Mouse (Mus musculus) stomach, embryonic 14.5 days (tissue): Measurements from ENCODE around the gene Rhov. TPM values are rescaled to one million over a fixed set of nuclear protein-coding genes. Genes with fewer than 3 reads are reported as not detected.

ENCODE experiments used
- ATAC-seq: fragments of 200-750 bp; cut with Nextera tagmentation; 2 replicates; pipeline ENCODE4 v1.8.0; 2017; ENCODE audit warnings: low read depth, moderate TSS enrichment; ENCODE audit not compliant: insufficient number of reproducible peaks, insufficient read depth, low FRiP score
- H3K27ac ChIP-seq: fragments of 300-500 bp; sonication (generic); 2 replicates; pipeline ENCODE4 v1.5.1; 2014; ENCODE audit warnings: mild to moderate bottlenecking, low read length, moderate library complexity, mixed read lengths
- H3K27me3 ChIP-seq: fragments of 300-500 bp; sonication (generic); 2 replicates; pipeline ENCODE4 v1.6.1; 2014; ENCODE audit warnings: low read length, control low read depth, mixed read lengths; ENCODE audit not compliant: control insufficient read depth, insufficient read depth
- H3K36me3 ChIP-seq: fragments of 300-500 bp; sonication (generic); 2 replicates; pipeline ENCODE4 v1.6.1; 2014; ENCODE audit warnings: mild to moderate bottlenecking, control low read depth, low read length, moderate library complexity, mixed read lengths; ENCODE audit not compliant: control insufficient read depth, insufficient read depth
- H3K4me1 ChIP-seq: fragments of 300-500 bp; sonication (generic); 2 replicates; pipeline ENCODE4 v1.6.1; 2014; ENCODE audit warnings: low read length, control low read depth, mixed read lengths; ENCODE audit not compliant: control insufficient read depth, insufficient read depth
- H3K4me2 ChIP-seq: fragments of 300-500 bp; sonication (generic); replicated peaks from 2 replicates; pipeline ENCODE4 v1.6.1; 2014; ENCODE audit warnings: low read depth, low read length, control low read depth
- H3K4me3 ChIP-seq: fragments of 300-500 bp; sonication (generic); 2 replicates; pipeline ENCODE4 v1.5.1; 2014; ENCODE audit warnings: low read depth, low read length, control low read depth
- H3K9ac ChIP-seq: fragments of 300-500 bp; sonication (generic); replicated peaks from 2 replicates; pipeline ENCODE4 v1.6.1; 2014; ENCODE audit warnings: low read depth, mild to moderate bottlenecking, control low read depth, low read length, moderate library complexity, mixed read lengths
- H3K9me3 ChIP-seq: fragments of 300-500 bp; sonication (generic); 2 replicates; pipeline ENCODE4 v1.6.1; 2016; ENCODE audit warnings: low read depth, low read length, control low read depth; ENCODE audit not compliant: control insufficient read depth
- WGBS: fragments of 180-500 bp; shearing (Covaris S2); extraction: QIAGEN DNeasy Blood & Tissue Kit; methylation state at CpG from one replicate; pipeline ENCODE4 v1.1.7; 2014; 5-methylcytosine and 5-hydroxymethylcytosine counted together
- polyA plus RNA-seq: library from polyadenylated mRNA; unstranded; fragments of >200 nt; fragmentation: Nextera tagmentation; extraction: Ambion mirVana; gene quantifications from 2 replicates; pipeline ENCODE4 v1.2.1, GENCODE M21; 2014

Gene Rhov
- polyA plus RNA-seq, 1 experiment from 2014 or later = 6.0 TPM

- H3K4me2 ChIP-seq = no peak overlapping the region
- no peaks in the 10 kb centered on the region for H3K27me3 ChIP-seq
Measured at GRCm38 (mm10) chr2:119294411-119294810, 23.3 kb upstream of the Rhov start.

GRCm38 (mm10) chr2:119293776-119294390, 22.8 kb upstream of the Rhov start:
- H3K4me3 ChIP-seq = no peak overlapping the region
- H3K27ac ChIP-seq = no peak overlapping the region
- H3K4me1 ChIP-seq = peaks cover 4% of the 10 kb centered on the region; the same call in 1 of the 2 replicates
- no peaks in the 10 kb centered on the region for H3K9me3 ChIP-seq
- H3K36me3 ChIP-seq = peaks cover 67% of the 10 kb centered on the region
- ATAC-seq = no peak
- H3K9ac ChIP-seq = no peak overlapping the region
- 93% methylated on average over 34 of the region's 34 CpGs for WGBS
- no peak overlapping the region for H3K4me2 ChIP-seq
- no peaks in the 10 kb centered on the region for H3K27me3 ChIP-seq

More at GRCm38 (mm10) chr2:119294411-119294810, 23.3 kb upstream of the Rhov start:
- no peak overlapping the region for H3K27ac ChIP-seq
- no peaks in the 10 kb centered on the region for H3K9me3 ChIP-seq
- H3K4me1 ChIP-seq = peaks cover 5% of the 10 kb centered on the region; the same call in 1 of the 2 replicates
- peaks cover 71% of the 10 kb centered on the region for H3K36me3 ChIP-seq
- no peak overlapping the region for H3K4me3 ChIP-seq
- WGBS = 91% methylated on average over 18 of the region's 18 CpGs
- no peak overlapping the region for H3K9ac ChIP-seq
- ATAC-seq = no peak

GRCm38 (mm10) chr2:119293311-119293710, 22.2 kb upstream of the Rhov start:
- H3K4me1 ChIP-seq = peaks cover 4% of the 10 kb centered on the region; the same call in 1 of the 2 replicates
- H3K27me3 ChIP-seq = no peaks in the 10 kb centered on the region
- no peaks in the 10 kb centered on the region for H3K9me3 ChIP-seq
- ATAC-seq = no peak
- H3K9ac ChIP-seq = no peak overlapping the region
- H3K4me3 ChIP-seq = no peak overlapping the region
- peaks cover 64% of the 10 kb centered on the region for H3K36me3 ChIP-seq
- no peak overlapping the region for H3K4me2 ChIP-seq
- no peak overlapping the region for H3K27ac ChIP-seq
- 96% methylated on average over 17 of the region's 17 CpGs for WGBS

GRCm38 (mm10) chr2:119292852-119293251, 21.8 kb upstream of the Rhov start:
- Histone ChIP-seq H3K27ac (no peak overlapping the region), H3K4me2 (no peak overlapping the region), H3K9me3 (no peaks in the 10 kb centered on the region), H3K4me1 (peaks cover 7% of the 10 kb centered on the region; the same call in 1 of the 2 replicates), H3K4me3 (no peak overlapping the region), H3K9ac (no peak overlapping the region), H3K27me3 (no peaks in the 10 kb centered on the region), H3K36me3 (peaks cover 63% of the 10 kb centered on the region)
- ATAC-seq = no peak
- WGBS = 91% methylated on average over 17 of the region's 17 CpGs

GRCm38 (mm10) chr2:119292281-119292680, 21.2 kb upstream of the Rhov start:
- Histone ChIP-seq H3K27ac (no peak overlapping the region), H3K27me3 (no peaks in the 10 kb centered on the region), H3K4me2 (no peak overlapping the region), H3K4me1 (peaks cover 9% of the 10 kb centered on the region; the same call in 1 of the 2 replicates), H3K4me3 (no peak overlapping the region), H3K36me3 (peaks cover 57% of the 10 kb centered on the region), H3K9ac (no peak overlapping the region), H3K9me3 (no peaks in the 10 kb centered on the region)
- WGBS = 91% methylated on average over 5 of the region's 5 CpGs
- ATAC-seq = no peak

- H3K4me2 ChIP-seq = peak overlapping the region; percentile 87
- peaks cover 35% of the 10 kb centered on the region for H3K36me3 ChIP-seq
- peak overlapping the region; percentile 64 for H3K9ac ChIP-seq
- no peaks in the 10 kb centered on the region for H3K27me3 ChIP-seq
- 3% methylated on average over 11 of the region's 11 CpGs for WGBS
- no peaks in the 10 kb centered on the region for H3K9me3 ChIP-seq
- no peak overlapping the region; the same call in 1 of the 2 replicates for H3K27ac ChIP-seq
- no peak for ATAC-seq
- peak overlapping the region; percentile 68 for H3K4me3 ChIP-seq
- H3K4me1 ChIP-seq = peaks cover 9% of the 10 kb centered on the region; the same call in 1 of the 2 replicates
Measured at GRCm38 (mm10) chr2:119289014-119289416, 17.9 kb upstream of the Rhov start.

GRCm38 (mm10) chr2:119288270-119288882, 17.3 kb upstream of the Rhov start, which contains the start of gene Vps18:
Gene Vps18 (plus strand): TSS chr2:119288740.
- no peaks in the 10 kb centered on the region for H3K9me3 ChIP-seq

GRCm38 (mm10) chr2:119287372-119287771, 16.3 kb upstream of the Rhov start:
- Histone ChIP-seq H3K4me2 (no peak overlapping the region), H3K9ac (no peak overlapping the region), H3K4me1 (peaks cover 9% of the 10 kb centered on the region; the same call in 1 of the 2 replicates), H3K36me3 (peaks cover 18% of the 10 kb centered on the region; the same call in 1 of the 2 replicates), H3K27ac (no peak overlapping the region), H3K4me3 (no peak overlapping the region), H3K9me3 (no peaks in the 10 kb centered on the region), H3K27me3 (no peaks in the 10 kb centered on the region)
- 84% methylated on average over 5 of the region's 5 CpGs for WGBS
- ATAC-seq = no peak

More at GRCm38 (mm10) chr2:119288270-119288882, 17.3 kb upstream of the Rhov start, which contains the start of gene Vps18:
- H3K4me1 ChIP-seq = peaks cover 9% of the 10 kb centered on the region; the same call in 1 of the 2 replicates
- under 1% methylated on average over 31 of the region's 31 CpGs for WGBS
- peak within 1 kb of the TSS; percentile 68 for H3K4me3 ChIP-seq
- no peaks in the 10 kb centered on the region for H3K27me3 ChIP-seq
- H3K4me2 ChIP-seq = peak within 1 kb of the TSS; percentile 87
- H3K9ac ChIP-seq = peak within 1 kb of the TSS; percentile 64
- no peak within 1 kb of the TSS; the same call in 1 of the 2 replicates for H3K27ac ChIP-seq
- peaks cover 28% of the 10 kb centered on the region for H3K36me3 ChIP-seq
- peak; percentile 95 for ATAC-seq
